Mouse (Mus musculus) thymus, adult 2 months (tissue): Measurements from ENCODE around the gene Ubqln3. TPM values are rescaled to one million over a fixed set of nuclear protein-coding genes. Genes with fewer than 3 reads are reported as not detected.

ENCODE experiments used
- DNase-seq: peaks from one replicate; pipeline ENCODE4 v3.0.0; 2021
- H3K27ac ChIP-seq: fragments of 200-500 bp; 2 replicates; pipeline ENCODE4 v1.5.1; 2012; ENCODE audit warnings: low read length, control low read depth; ENCODE audit not compliant: control insufficient read depth, insufficient read depth
- H3K27me3 ChIP-seq: fragments of 200-500 bp; 2 replicates; pipeline ENCODE4 v1.6.1; 2012; ENCODE audit warnings: mild to moderate bottlenecking, low read length, moderate library complexity, mixed read lengths; ENCODE audit not compliant: control insufficient read depth, insufficient read depth
- H3K36me3 ChIP-seq: fragments of 200-500 bp; 2 replicates; pipeline ENCODE4 v1.6.1; 2012; ENCODE audit warnings: mild to moderate bottlenecking, low read length, moderate library complexity; ENCODE audit not compliant: control insufficient read depth, insufficient read depth
- H3K4me1 ChIP-seq: fragments of 200-500 bp; replicated peaks from 2 replicates; pipeline ENCODE4 v1.6.1; 2012; ENCODE audit warnings: low read length; ENCODE audit not compliant: control insufficient read depth, insufficient read depth
- H3K4me3 ChIP-seq: fragments of 200-500 bp; 2 replicates; pipeline ENCODE4 v1.5.1; 2012; ENCODE audit warnings: mild to moderate bottlenecking, low read length, control low read depth, moderate library complexity; ENCODE audit not compliant: control insufficient read depth, insufficient read depth
- CTCF ChIP-seq: fragments of 200-500 bp; IDR thresholded peaks from 2 replicates; pipeline ENCODE4 v1.5.1; 2012; ENCODE audit warnings: mild to moderate bottlenecking, control low read depth, low read length, moderate library complexity, borderline replicate concordance; ENCODE audit not compliant: control insufficient read depth, poor library complexity, insufficient read depth; ENCODE audit errors: extremely low read depth
- POLR2A ChIP-seq: fragments of 200-500 bp; IDR thresholded peaks from 2 replicates; pipeline ENCODE4 v1.6.1; 2012; ENCODE audit warnings: mild to moderate bottlenecking, low read length, control low read depth, moderate library complexity; ENCODE audit not compliant: control insufficient read depth, poor library complexity, insufficient read depth; ENCODE audit errors: extremely low read depth
- WGBS: fragments of 180-500 bp; shearing (Covaris S2); methylation state at CpG from one replicate; pipeline ENCODE4 v1.1.7; 2018; 5-methylcytosine and 5-hydroxymethylcytosine counted together
- polyA plus RNA-seq: library from polyadenylated mRNA; depleted of rRNA; stranded (reverse); fragments of >200 nt; gene quantifications from 2 replicates; pipeline ENCODE4 v1.2.3, GENCODE M21; 2012; rRNA removed

Gene Ubqln3
- polyA plus RNA-seq: 0.11 TPM in 1 of 2 replicates, not detected in the other

GRCm38 (mm10) chr7:104143179-104143578, at the start of gene Ubqln3:
Gene Ubqln3, minus strand, starts transcription at chr7:104143279.
- Histone ChIP-seq H3K36me3 (no peaks in the 10 kb centered on the region), H3K4me3 (no peak within 1 kb of the TSS), H3K27me3 (no peaks in the 10 kb centered on the region), H3K4me1 (no peaks in the 10 kb centered on the region), H3K27ac (no peak within 1 kb of the TSS)
- no peak for DNase-seq
- TF ChIP-seq CTCF (no peak), POLR2A (no peak)
- WGBS: 86% methylated on average over 3 of the region's 3 CpGs

GRCm38 (mm10) chr7:104191275-104191674, 48.2 kb upstream of the Ubqln3 start:
- DNase-seq: no peak

DNA sequence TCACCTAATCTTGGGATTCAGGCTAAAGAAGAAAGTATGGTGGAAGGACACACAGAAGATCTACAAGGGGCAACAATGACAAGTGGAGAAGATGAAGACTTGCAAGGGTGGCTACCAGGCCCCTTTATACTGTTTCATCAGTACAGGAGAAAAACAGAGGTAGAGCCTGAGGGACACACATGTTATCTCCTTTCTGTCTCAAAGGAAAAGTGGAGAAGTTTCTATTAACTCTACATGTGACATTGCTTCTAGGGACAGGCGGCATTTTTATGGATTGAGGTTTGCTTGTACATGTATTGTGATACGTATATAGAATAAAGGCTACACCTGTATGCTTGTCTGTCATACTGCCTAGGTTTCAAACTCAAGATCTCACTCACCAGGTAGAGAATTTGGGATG, 40.2 kb upstream of the Ubqln3 start, which contains the start of gene Olfr648:
Olfr648 (minus strand) TSS at position 101 of the 400 bp plus-strand sequence.
- no peak for TF ChIP-seq POLR2A
- TF ChIP-seq CTCF: no peak
- WGBS: 98% methylated on average over 2 of the region's 2 CpGs
- no peaks in the 10 kb centered on the region for H3K36me3 ChIP-seq
- no peak within 1 kb of the TSS for H3K4me3 ChIP-seq
- H3K4me1 ChIP-seq: no peaks in the 10 kb centered on the region
- DNase-seq: no peak
- H3K27me3 ChIP-seq: no peaks in the 10 kb centered on the region
- H3K27ac ChIP-seq: no peak within 1 kb of the TSS

More at GRCm38 (mm10) chr7:104191275-104191674, 48.2 kb upstream of the Ubqln3 start:
- Histone ChIP-seq H3K27me3 (no peaks in the 10 kb centered on the region), H3K4me3 (no peak overlapping the region), H3K36me3 (no peaks in the 10 kb centered on the region), H3K27ac (no peak overlapping the region), H3K4me1 (no peaks in the 10 kb centered on the region)
- WGBS: 25% methylated on average over 9 of the region's 9 CpGs
- TF ChIP-seq CTCF (no peak), POLR2A (no peak)

DNA sequence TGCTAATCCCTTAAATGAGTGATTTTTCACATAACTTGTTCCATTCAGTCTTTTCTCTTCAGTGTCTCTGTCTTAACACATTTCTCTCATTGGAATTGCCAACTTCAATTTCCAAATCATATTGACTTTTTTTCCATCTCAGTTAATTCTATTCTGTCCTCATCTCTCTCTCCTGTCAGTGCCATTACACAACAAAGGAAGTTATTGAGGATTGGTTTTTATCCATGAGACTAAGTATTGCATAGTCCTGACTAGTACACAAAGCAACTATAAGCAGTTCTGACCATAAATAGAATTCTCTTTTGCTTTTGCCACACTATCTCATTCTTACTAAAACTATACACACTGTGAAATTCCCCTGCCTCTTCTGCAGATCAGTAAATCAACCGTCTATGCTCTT, 36.0 kb upstream of the Ubqln3 start:
- no peaks in the 10 kb centered on the region for H3K36me3 ChIP-seq
- no peak for DNase-seq
- H3K4me3 ChIP-seq: no peak overlapping the region
- no peaks in the 10 kb centered on the region for H3K4me1 ChIP-seq
- H3K27me3 ChIP-seq: no peaks in the 10 kb centered on the region
- 98% methylated on average over 1 of the region's 1 CpGs for WGBS
- no peak overlapping the region for H3K27ac ChIP-seq
- no peak for TF ChIP-seq CTCF
- TF ChIP-seq POLR2A: no peak

- Histone ChIP-seq H3K27ac (no peak overlapping the region), H3K4me1 (no peaks in the 10 kb centered on the region), H3K4me3 (no peak overlapping the region), H3K27me3 (no peaks in the 10 kb centered on the region), H3K36me3 (no peaks in the 10 kb centered on the region)
- TF ChIP-seq CTCF (no peak), POLR2A (no peak)
- 79% methylated on average over 5 of the region's 5 CpGs for WGBS
- no peak for DNase-seq
Observed at GRCm38 (mm10) chr7:104178422-104179054, 35.5 kb upstream of the Ubqln3 start.

- Histone ChIP-seq H3K36me3 (no peaks in the 10 kb centered on the region), H3K4me1 (peaks cover 7% of the 10 kb centered on the region), H3K27ac (no peak overlapping the region), H3K27me3 (no peaks in the 10 kb centered on the region), H3K4me3 (no peak overlapping the region)
- WGBS: 77% methylated on average over 1 of the region's 1 CpGs
- TF ChIP-seq POLR2A: no peak
- no peak for TF ChIP-seq CTCF
- no peak for DNase-seq
Observed at GRCm38 (mm10) chr7:104175085-104175484, 32.0 kb upstream of the Ubqln3 start.
